Mouse (Mus musculus) kidney, postnatal 14 days (tissue): Measurements from ENCODE around the gene Dcbld2.
"Not testable (repeated sequence)": the region's sequence is repeated elsewhere in the genome, so short reads cannot be mapped to it uniquely, and the experiment has no call there.

Source experiments
- DNase-seq: peaks from one replicate; pipeline ENCODE4 v3.0.0; 2022; ENCODE audit warnings: mixed read lengths

The Dcbld2 gene

GRCm38 (mm10) chr16:58451647-58452046 is 43.4 kb downstream of the Dcbld2 start:
- no peak for DNase-seq

GRCm38 (mm10) chr16:58453138-58453537 is 44.9 kb downstream of the Dcbld2 start:
- DNase-seq: peak; percentile 61

- DNase-seq: no peak
Measured at GRCm38 (mm10) chr16:58453820-58454219, 45.6 kb downstream of the Dcbld2 start.

- DNase-seq: peak; percentile 74
Measured at GRCm38 (mm10) chr16:58454617-58455016, 46.4 kb downstream of the Dcbld2 start.

GRCm38 (mm10) chr16:58455118-58455517 is 46.9 kb downstream of the Dcbld2 start:
- no peak for DNase-seq

- peak; percentile 46 for DNase-seq
Measured at GRCm38 (mm10) chr16:58456445-58456844, 48.2 kb downstream of the Dcbld2 start.

- no peak for DNase-seq
Measured at GRCm38 (mm10) chr16:58456991-58457390, 48.7 kb downstream of the Dcbld2 start.

- DNase-seq: not testable (repeated sequence)
Measured at GRCm38 (mm10) chr16:58459966-58460365, 51.7 kb downstream of the Dcbld2 start.

GRCm38 (mm10) chr16:58460386-58460785 is 52.1 kb downstream of the Dcbld2 start:
- no peak for DNase-seq

- DNase-seq: no peak
Measured at GRCm38 (mm10) chr16:58461856-58462518, 53.7 kb downstream of the Dcbld2 start.

- DNase-seq: no peak
Measured at GRCm38 (mm10) chr16:58462519-58462918, 54.3 kb downstream of the Dcbld2 start.

GRCm38 (mm10) chr16:58464051-58464450 is 55.8 kb downstream of the Dcbld2 start:
- peak; percentile 67 for DNase-seq

- DNase-seq: no peak
Measured at GRCm38 (mm10) chr16:58465412-58465811, 57.2 kb downstream of the Dcbld2 start.

- DNase-seq: no peak
Measured at GRCm38 (mm10) chr16:58470061-58470460, 61.8 kb downstream of the Dcbld2 start.

- DNase-seq: no peak
Measured at GRCm38 (mm10) chr16:58470841-58471240, 62.6 kb downstream of the Dcbld2 start.

GRCm38 (mm10) chr16:58474875-58475274 is 66.6 kb downstream of the Dcbld2 start:
- no peak for DNase-seq

GRCm38 (mm10) chr16:58475544-58476154 is 67.4 kb downstream of the Dcbld2 start:
- no peak for DNase-seq

- peak; percentile 74 for DNase-seq
Measured at GRCm38 (mm10) chr16:58476363-58476762, 68.1 kb downstream of the Dcbld2 start.

- DNase-seq: no peak
Measured at GRCm38 (mm10) chr16:58479898-58480448, 71.7 kb downstream of the Dcbld2 start.

GRCm38 (mm10) chr16:58481219-58481905 is 73.1 kb downstream of the Dcbld2 start:
- DNase-seq: peak; percentile 79

- no peak for DNase-seq
Measured at GRCm38 (mm10) chr16:58481906-58482270, 73.6 kb downstream of the Dcbld2 start.

- peak; percentile 45 for DNase-seq
Measured at GRCm38 (mm10) chr16:58482296-58482695, 74.1 kb downstream of the Dcbld2 start.

GRCm38 (mm10) chr16:58487861-58488260 is 79.6 kb downstream of the Dcbld2 start:
- DNase-seq: no peak

- no peak for DNase-seq
Measured at GRCm38 (mm10) chr16:58496791-58497190, 88.5 kb downstream of the Dcbld2 start.
